Mouse (Mus musculus) Muller cell, postnatal 12 days (primary cell): ENCODE data around the gene Msi2.

Experiments used
- DNase-seq: peaks from one replicate; pipeline ENCODE4 v3.0.0-alpha.2; 2015; ENCODE audit errors: inconsistent ontology term

Msi2 gene

GRCm38 (mm10) chr11:88447350-88447749 lies 271.0 kb downstream of the Msi2 start:
- no peak for DNase-seq

GRCm38 (mm10) chr11:88443905-88444304 lies 274.4 kb downstream of the Msi2 start:
- peak; percentile 43 for DNase-seq

GRCm38 (mm10) chr11:88443291-88443690 lies 275.0 kb downstream of the Msi2 start:
- peak; percentile 83 for DNase-seq

GRCm38 (mm10) chr11:88441871-88442740 lies 276.2 kb downstream of the Msi2 start:
- DNase-seq = no peak

- DNase-seq = no peak
Observed at GRCm38 (mm10) chr11:88438659-88439058, 279.7 kb downstream of the Msi2 start.

GRCm38 (mm10) chr11:88436596-88436995 lies 281.7 kb downstream of the Msi2 start:
- no peak for DNase-seq

GRCm38 (mm10) chr11:88435543-88435942 lies 282.8 kb downstream of the Msi2 start:
- peak; percentile 90 for DNase-seq

- no peak for DNase-seq
Observed at GRCm38 (mm10) chr11:88431363-88432269, 286.7 kb downstream of the Msi2 start.

GRCm38 (mm10) chr11:88430292-88430691 lies 288.0 kb downstream of the Msi2 start:
- DNase-seq = no peak

GRCm38 (mm10) chr11:88429680-88430079 lies 288.6 kb downstream of the Msi2 start:
- DNase-seq = no peak

- no peak for DNase-seq
Observed at GRCm38 (mm10) chr11:88425631-88426101, 292.6 kb downstream of the Msi2 start.

GRCm38 (mm10) chr11:88424034-88424767 lies 294.1 kb downstream of the Msi2 start:
- no peak for DNase-seq

- DNase-seq = peak; percentile 82
Observed at GRCm38 (mm10) chr11:88421057-88421578, 297.2 kb downstream of the Msi2 start.

GRCm38 (mm10) chr11:88419657-88420366 lies 298.5 kb downstream of the Msi2 start:
- DNase-seq = no peak

GRCm38 (mm10) chr11:88419064-88419463 lies 299.2 kb downstream of the Msi2 start:
- DNase-seq = no peak

- DNase-seq = peak; percentile 91
Observed at GRCm38 (mm10) chr11:88414157-88414870, 304.0 kb downstream of the Msi2 start.

- DNase-seq = no peak
Observed at GRCm38 (mm10) chr11:88412423-88413094, 305.8 kb downstream of the Msi2 start.

GRCm38 (mm10) chr11:88408305-88408704 lies 310.0 kb downstream of the Msi2 start:
- DNase-seq = peak; percentile 62

GRCm38 (mm10) chr11:88406408-88406915 lies 311.9 kb downstream of the Msi2 start:
- no peak for DNase-seq
